Mouse (Mus musculus) stomach, postnatal 0 days (tissue): Measurements from ENCODE around the gene Atp8b4.
"Not testable (repeated sequence)": the region's sequence is repeated elsewhere in the genome, so short reads cannot be mapped to it uniquely, and the experiment has no call there.

Experiments
- CTCF ChIP-seq: IDR thresholded peaks from 2 replicates; pipeline ENCODE4 v1.5.1; 2016; ENCODE audit warnings: antibody characterized with exemption, low read depth, mild to moderate bottlenecking, moderate library complexity
- EP300 ChIP-seq: optimal IDR thresholded peaks from 2 replicates; pipeline ENCODE3; 2016; ENCODE audit warnings: antibody characterized with exemption

- not testable (repeated sequence) for TF ChIP-seq CTCF, EP300
Observed at GRCm38 (mm10) chr2:126523101-126523745, 22.7 kb upstream of the Atp8b4 start.
